Mouse (Mus musculus): ENCODE data around the gene Tox3.

Tox3 gene

DNA sequence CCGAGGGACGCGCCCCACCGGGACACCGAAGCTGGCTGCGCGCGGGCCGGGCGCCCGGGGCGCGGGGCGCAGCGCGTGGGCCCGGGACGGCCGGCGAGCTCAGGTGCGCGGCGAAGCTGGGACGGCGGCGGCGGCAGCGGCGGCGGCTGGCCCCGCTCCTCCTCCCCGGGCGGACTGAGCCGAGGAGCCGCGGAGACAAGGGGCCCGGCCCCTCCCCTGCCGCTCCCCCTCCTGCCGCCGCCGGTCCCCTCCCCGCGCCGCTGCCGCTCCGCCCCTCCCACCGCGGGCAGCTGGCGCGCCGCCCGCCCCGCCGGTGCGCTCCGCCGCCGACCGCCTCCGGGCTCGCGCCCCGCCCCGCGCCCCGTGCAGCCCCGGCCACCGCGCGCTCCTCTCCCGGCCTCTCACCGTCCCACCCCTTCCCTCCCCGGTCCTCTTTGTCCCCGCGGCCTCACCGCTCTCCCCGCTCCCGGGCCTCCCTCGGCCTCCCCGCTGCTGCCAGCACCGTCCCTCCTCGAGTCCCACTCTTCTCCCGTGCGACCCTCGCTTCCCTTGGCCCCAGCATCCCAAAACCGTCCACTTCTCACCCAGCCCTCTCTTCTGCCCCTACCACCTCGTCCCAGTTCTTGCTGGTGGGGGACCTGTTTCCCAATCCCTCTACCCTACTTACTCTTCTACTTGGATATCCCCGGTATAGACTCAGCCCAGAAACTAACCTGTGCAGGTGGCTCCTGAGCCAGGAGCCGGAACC is at the start of gene Tox3:
TSS of gene Tox3 (minus strand) at position 166 of the 748 bp plus-strand sequence.
- no peak for DNase-seq (ENCODE audit: extremely low read depth, low read depth, low spot score)

DNA sequence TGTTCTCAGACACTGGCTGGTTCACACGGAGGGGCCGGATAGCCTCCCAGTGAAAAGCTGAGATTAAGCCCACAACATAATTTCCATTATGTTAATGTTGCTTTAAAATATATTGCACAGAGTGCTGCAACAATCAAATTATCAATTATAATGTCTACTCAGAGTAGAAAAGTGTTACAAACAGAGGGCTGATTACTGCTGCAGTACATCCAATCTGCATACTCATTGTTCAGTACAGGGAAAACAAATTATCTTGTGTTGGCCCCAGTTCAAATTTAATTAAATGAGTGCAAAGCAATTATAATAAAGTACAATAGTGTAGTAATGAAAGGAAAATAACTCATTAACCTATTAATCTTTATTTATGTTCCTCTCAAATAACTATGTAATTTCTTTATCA is 44.5 kb upstream of the Tox3 start:
- DNase-seq (ENCODE audit: extremely low read depth, low read depth, low spot score), result no peak

DNA sequence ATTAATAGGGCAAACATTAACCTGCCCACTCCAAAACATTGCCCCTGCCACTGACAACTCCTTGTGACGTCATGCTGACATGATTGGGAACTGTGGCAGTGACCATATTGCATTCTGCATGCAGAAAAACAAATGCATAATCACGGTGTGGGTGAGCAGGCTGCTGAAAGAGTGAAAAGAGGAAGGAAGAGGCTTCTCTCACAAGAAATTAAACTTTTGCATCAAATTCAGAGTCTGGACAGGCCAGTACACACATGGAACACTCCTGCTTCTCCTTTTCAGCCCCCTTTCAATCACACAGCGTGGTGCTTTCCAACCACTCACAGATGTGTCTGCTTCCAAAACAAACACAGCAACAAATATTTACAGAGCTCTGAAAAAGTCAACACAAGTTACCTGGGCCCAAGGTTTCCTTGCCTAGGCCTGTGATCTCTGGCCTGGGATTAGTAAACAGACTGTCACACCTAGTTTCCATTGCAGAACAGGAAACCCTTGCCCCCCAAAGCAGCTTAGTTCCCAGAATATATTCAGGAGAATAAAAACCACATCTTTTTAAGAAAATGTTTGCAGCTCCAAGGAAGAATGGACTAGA is 43.4 kb upstream of the Tox3 start:
- DNase-seq (ENCODE audit: extremely low read depth, low read depth, low spot score), result no peak

DNA sequence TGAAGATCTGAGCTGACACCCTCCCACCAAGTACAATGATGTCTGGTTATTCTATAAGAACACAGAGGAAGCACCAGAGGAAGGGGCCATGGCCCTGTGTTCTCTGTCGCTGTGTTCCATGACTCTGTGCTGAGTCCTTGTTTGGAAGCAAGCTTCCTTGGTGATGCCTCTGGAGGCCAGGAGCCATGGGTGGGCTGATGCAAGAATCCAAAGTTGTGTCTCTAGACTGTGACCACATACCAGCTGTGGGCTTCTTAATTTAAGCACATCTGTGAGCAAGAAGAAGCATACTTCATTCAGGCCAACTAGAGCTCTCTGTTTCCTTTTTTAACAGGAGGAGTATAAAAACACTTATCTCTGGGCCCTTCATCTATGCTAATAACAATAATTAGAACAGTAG is 42.7 kb upstream of the Tox3 start:
- no peak for DNase-seq (ENCODE audit: extremely low read depth, low read depth, low spot score)

DNA sequence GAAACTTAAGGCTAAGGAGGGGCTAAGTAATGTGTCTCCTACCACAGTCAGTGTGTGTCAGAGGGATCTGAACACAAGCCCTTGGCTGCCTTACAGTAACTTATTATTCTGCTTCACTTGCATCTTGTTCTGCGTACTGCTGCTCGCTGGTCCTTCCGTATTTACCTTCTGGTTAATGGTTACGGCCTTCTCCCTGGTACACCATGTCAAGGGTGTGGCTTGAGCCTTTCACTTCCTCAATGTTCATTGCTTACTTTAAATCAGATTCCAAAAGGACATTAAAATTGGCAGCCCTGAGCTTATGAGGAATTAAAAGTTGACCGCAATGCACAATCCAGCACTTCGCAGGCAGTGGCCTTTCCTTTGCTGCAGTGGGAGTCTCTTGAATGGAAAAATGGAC is 30.9 kb upstream of the Tox3 start:
- DNase-seq (ENCODE audit: extremely low read depth, low read depth, low spot score), result no peak

DNA sequence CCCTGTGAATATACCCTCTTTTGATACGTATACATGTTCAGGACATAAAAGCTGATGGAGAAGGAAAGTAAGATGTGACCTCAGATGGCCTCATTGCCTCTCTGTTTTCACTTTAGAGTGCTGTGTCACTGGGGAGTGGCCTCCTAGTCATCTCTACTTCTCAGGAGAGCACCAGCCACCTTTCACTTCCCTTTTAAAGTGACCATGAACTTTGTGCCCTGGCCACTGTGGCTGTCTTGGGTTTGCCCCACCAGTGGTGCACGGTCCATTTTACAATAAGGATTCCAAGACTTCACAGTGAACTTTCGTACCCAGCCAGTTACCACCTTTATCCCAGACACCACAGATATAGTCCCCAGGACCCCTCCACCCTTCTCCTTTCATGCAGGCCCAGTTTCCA is 29.9 kb upstream of the Tox3 start:
- no peak for DNase-seq (ENCODE audit: extremely low read depth, low read depth, low spot score)

DNA sequence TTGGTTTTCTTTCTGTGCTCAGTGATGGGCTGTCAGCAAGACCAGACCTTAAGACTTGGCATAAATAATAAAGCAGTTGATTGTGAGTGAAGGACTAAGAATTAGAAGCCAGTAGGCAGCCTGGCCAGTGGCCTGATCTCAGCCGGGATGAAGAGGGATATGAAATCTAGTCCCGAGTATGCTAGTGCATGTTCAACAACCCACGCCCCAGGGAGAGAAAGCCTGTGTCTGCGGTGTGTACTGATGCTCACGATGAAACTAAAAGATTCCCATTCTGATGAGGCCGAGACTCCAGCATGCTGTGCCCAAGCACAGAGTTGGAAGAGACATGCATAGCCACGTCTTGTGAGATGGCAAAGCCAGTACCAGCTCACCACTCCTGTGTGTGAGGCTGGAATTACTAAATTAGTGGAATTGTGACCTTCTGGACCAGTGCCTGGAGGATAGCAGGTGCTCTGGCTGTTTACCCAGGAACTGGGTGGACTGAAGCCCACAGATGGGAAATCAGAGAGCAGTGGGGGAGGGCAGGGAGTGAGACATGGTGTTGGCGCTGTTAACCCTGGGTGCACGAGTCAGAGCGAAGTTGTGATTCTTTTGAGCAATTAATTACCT is 23.6 kb upstream of the Tox3 start:
- no peak for DNase-seq (ENCODE audit: extremely low read depth, low read depth, low spot score)

DNA sequence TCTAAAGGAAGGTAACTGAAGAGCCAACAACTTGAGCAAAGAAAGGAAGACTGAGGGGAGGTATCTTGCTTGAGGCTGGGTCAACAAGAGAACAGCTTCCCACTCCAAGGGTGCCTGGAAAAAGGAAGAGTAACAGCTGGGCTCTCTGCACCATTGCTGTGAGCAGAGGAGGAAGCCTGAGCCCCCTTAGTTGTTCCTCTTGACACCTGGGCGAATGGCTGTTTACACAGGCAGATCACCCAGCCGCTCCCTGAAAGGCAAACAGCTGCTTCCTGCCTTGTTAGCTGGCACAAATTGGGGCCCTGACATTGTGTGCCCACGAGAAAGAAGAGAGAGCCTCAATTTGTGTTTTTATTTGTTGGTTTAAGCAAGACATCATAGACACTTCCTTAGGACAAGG is 21.7 kb upstream of the Tox3 start:
- no peak for DNase-seq (ENCODE audit: extremely low read depth, low read depth, low spot score)

DNA sequence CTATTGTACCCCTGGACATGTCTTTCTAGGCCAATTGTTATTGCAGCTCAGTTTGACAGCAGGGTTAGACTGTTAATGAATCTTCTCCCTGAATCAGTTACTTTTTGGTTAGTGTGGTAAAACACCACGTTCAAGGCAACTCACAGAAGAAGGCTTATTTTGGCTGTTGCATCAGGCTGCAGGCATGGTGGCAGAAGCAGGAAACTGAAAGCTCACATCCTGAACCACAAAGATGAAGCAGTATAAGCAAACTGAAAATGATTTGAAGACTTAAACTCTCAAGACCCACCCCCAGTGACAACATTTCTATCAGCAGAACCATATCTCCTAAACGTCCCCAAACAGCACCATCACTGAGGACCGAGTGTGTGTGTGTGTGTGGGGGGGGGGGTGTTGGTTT is 8.6 kb upstream of the Tox3 start:
- no peak for DNase-seq (ENCODE audit: extremely low read depth, low read depth, low spot score)

DNA sequence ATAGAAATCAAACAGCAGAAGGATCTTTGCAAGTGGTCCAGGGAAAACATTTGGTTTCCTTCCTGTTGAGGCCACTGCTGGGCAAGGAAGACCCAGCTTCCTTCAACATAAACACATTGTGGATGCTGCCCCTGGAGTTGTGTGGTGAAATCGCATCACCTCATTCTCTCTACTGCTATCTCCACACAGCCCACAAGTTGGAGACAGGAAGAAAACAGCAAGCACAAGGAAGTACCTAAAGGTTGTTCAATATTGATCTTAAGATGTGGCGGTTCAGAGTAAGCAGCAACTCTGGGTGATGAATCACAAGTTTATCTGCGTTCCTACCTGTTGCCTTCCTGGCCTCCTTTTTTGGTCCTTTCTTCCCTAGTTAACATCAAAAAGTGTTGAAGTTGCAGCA is 6.6 kb upstream of the Tox3 start:
- no peak for DNase-seq (ENCODE audit: extremely low read depth, low read depth, low spot score)

DNA sequence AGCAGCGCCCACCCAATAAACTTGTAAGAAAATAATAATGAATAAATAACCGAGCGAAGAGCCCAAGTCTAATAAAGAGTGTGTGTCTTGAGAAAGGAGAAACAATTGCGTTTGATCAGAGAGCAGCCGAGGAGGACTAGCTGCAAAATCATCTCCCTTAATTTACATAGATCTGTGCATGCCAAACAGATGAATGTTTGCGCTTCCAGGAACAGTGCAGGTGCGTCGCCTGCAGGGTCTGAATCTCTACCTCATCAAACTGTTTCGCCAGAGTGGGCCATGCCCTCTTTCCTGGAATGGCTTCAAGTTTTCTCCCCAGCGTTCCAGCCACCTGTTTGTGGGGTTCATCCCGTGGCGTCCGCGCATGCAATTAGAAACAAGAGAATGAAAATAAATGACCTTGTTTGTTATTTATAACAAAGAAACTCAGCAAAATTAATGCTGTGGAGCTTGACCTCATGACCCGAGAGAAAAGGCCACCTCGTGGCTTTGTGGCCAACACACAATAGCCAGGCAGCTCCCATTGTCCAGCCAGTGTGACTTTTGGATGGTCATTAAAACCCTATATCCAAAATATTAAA is 5.9 kb upstream of the Tox3 start:
- no peak for DNase-seq (ENCODE audit: extremely low read depth, low read depth, low spot score)

DNA sequence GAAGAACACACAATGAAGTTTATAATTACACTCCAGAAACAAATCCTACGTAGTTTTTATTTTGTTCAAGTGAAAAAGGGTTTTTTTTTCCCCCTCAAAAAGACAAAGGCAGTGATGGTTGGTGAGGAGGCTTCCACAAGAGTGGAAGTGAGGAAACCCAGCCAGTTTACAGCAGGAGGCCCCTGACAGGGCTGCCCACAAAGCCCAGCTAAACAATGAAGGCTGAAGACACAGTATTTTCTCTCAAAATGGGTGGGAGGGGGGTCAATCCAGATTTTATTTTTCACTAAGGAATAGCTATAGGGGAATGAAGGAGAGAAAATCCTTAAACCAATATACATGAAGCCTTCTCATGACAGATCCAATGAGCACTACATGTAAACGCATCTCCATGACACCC is 5.4 kb upstream of the Tox3 start:
- no peak for DNase-seq (ENCODE audit: extremely low read depth, low read depth, low spot score)

DNA sequence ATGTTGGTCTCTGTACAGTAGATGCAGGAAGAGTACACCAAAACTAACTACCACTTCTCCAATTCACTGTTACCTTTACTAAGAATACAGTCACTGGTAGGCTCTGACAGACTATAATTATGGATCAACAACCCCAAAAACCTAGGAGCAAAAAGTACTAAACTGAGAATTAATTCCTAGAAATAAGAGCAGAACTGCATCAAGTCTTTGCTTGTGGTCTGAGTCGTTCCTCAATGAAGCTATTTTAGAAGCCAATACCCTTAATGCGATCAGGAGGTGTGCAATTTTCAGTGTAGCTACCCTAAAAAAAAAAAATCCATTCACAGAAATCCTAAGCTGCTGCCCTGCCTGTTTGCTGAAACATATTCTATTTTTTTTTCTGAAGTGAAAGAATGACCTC is 4.8 kb upstream of the Tox3 start:
- DNase-seq (ENCODE audit: extremely low read depth, low read depth, low spot score), result no peak

DNA sequence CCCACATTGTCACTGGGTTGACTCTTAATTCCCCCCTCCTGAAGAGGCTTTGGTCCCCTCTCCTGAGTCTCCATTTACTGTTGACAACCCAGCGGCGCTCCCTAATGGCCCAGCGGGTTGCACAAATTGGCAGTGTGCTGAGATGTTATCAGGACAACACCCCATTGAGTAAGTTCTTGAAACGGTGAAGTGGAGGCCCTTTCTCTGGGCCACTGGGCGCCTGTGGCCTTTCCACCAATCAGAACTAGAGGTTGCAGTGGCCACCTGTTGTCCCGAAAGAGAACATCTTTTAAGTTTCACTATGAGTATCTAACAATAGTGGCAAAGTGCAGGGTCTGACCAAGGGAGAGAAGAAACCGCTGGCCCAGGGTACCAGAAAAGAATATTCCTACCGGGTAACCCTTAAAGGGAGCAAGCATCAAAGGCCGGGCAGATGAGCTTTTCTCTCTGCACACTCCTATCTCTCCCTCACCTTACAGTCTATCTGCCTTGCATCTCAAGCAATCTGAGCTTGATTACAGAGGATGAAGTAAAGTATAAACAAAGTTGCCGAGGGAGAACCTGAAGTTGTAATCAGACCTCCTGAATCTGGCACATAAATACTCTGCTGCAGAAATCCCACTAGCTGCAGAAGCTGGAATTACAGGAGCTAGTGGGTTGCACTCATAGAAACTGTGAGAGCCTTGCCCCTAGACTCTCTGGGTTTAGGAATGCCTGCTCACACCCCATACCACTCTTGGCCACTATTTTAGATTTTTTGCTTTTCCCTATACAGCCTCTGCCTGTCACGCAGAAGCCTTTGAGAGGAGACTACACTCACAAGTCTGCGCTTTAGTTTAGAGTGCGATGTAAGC is 1.8 kb upstream of the Tox3 start:
- DNase-seq (ENCODE audit: extremely low read depth, low read depth, low spot score), result no peak

DNA sequence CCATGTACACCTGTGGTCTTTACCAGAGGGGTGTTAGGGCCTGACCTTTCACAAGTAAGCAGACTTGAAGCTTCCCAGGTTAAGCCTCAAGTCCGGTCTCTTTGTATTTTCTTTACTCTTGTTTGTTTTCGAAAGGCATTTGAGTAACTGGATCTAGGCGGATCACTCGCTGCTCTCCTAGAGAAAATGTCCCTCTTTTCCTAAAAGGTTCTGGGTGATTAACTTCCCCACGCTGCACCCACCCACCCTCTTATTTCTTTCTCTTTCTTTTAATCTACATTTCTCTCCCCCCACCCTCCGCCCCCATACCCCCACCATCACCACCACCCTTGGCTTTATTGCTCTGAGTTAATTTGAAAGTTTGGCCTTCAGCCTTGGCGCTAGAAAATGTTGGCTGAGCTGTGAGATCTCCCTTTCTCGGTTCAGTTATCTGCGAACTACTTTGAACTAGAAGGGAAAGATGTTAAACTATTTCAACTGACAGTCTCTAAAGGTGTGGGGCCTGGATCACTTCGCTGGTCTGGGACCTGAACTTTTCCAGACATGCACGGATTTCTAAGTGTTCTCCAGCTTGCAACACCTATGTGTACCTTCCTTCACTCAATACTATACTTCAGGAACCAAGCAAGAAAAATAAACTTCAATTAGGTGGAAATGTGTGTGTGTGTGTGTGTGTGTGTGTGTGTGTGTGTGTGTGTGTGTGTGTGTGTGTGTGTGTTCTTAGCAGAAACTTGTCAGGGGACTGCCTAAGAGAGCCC is 962 bp upstream of the Tox3 start:
- DNase-seq (ENCODE audit: extremely low read depth, low read depth, low spot score), result no peak

DNA sequence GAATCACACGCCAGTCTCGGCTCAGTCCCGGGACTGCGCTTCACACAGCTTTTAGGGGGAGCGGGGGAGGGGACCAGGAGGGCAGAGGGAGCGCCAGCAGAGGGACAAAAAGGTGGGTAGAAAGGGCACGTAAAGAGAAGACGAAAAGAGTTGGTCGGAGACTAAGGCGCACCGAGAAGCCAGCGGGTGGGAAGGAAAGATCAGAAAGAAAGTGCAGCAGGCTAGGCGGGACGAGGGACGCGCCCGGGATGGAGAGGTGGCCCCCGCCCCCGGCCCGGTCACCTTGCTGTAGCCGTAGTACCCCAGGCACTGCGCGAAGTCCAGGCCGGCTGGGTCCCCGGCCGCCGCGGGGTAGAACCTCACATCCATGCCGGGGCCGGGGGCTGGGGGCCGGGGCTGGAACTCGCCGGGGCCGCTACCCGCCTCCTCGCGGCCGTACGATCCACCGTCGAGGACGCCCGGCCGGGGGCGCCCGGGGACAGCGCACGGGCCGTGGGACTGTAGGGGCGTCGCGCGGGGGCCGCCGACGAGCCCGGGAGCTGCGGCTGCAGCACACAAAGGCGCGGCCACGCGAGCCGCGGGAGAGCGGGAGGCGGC is 464 bp downstream of the Tox3 start:
- DNase-seq (ENCODE audit: extremely low read depth, low read depth, low spot score), result no peak

DNA sequence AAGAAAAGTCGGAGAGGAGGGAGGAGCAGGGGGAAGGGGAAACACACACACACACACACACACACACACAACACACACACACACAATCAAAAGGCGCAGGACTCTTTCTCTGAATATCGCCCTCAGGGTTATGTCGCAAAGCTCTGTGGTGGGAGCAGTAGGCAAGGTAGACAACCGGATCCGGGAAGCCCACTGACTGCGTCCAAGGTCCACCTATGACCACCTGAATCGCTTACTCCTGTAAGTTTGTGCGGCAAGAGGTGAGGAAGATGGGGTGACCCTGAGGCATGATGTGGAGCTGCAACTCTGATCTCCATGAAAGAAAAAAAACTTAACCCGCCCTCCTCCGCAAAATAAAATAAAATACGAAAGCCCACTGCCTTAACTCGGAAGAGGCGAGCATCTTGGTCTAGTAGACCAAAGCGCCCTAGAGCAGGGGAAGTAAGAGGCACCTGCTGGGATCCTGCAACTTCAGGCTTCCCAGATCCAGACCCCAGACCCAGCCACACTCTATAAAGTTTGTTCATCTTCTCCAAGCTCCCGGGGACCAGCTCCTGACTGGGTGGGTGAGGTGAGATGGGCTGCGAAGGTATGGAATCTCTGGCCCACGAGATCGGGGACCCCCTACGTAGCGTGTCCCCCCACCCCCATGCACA is 1.1 kb downstream of the Tox3 start:
- DNase-seq (ENCODE audit: extremely low read depth, low read depth, low spot score), result no peak

DNA sequence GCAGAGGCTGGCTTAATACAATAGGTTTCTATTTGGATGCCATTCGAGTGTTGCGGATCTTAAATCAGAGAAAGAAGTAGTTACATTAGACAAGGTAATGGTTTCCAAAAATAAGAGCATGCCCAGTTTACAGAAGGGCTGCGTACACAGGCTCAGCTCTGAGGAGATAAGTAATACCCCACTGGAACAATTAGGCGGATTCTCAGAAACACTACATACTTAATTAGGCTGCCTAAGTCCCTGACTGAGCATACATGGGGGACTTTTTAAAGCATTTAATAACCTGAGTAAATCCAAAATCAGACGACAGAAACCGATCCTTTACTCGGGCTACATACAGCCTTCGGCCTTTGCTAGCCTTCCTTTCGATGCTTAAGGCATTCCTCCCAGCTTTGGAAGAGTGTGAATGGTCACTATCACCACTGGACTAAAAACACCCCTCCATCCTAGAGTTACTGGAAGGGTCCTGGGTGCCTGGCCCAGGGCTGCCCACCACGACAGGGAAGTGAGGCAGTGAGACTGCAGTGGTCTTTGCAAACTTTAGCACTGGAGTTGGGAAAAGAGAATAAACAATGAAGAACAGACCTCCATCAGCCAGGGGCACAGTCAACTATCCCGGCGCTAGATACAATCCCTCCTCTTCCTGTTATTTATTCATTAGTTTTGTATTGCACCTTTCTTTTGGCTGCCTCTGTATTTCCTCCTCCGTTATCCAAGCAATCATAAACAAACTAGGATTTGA is 1.8 kb downstream of the Tox3 start:
- no peak for DNase-seq (ENCODE audit: extremely low read depth, low read depth, low spot score)
